Mouse (Mus musculus) ZHBTc4 (cell line): ENCODE measurements around the gene Enpp7.

Source experiments
- DNase-seq: peaks from one replicate; pipeline ENCODE4 v3.0.0-alpha.2; 2011; ENCODE audit warnings: low read depth, low spot score

Gene Enpp7

GRCm38 (mm10) chr11:118987999-118988398, at the start of gene Enpp7:
Gene Enpp7 (plus strand): TSS chr11:118988188.
- no peak for DNase-seq

GRCm38 (mm10) chr11:118939731-118940130, 48.3 kb upstream of the Enpp7 start:
- DNase-seq = no peak

- no peak for DNase-seq
Measured at GRCm38 (mm10) chr11:118940539-118940938, 47.4 kb upstream of the Enpp7 start.

- no peak for DNase-seq
Measured at GRCm38 (mm10) chr11:118941268-118941667, 46.7 kb upstream of the Enpp7 start.

GRCm38 (mm10) chr11:118945868-118946267, 42.1 kb upstream of the Enpp7 start:
- DNase-seq = no peak

- DNase-seq = no peak
Measured at GRCm38 (mm10) chr11:118955016-118955415, 33.0 kb upstream of the Enpp7 start.

GRCm38 (mm10) chr11:118957070-118957471, 30.9 kb upstream of the Enpp7 start:
- DNase-seq = peak; percentile 45

- peak; percentile 30 for DNase-seq
Measured at GRCm38 (mm10) chr11:118960649-118961048, 27.3 kb upstream of the Enpp7 start.

- DNase-seq = no peak
Measured at GRCm38 (mm10) chr11:118962478-118962877, 25.5 kb upstream of the Enpp7 start.

GRCm38 (mm10) chr11:118963926-118964325, 24.1 kb upstream of the Enpp7 start:
- no peak for DNase-seq

- DNase-seq = no peak
Measured at GRCm38 (mm10) chr11:118965078-118965477, 22.9 kb upstream of the Enpp7 start.

- DNase-seq = peak; percentile 77
Measured at GRCm38 (mm10) chr11:118971470-118972034, 16.4 kb upstream of the Enpp7 start.

GRCm38 (mm10) chr11:118972431-118973377, 15.3 kb upstream of the Enpp7 start:
- DNase-seq = no peak

GRCm38 (mm10) chr11:118974340-118974739, 13.6 kb upstream of the Enpp7 start:
- no peak for DNase-seq

GRCm38 (mm10) chr11:118975427-118975826, 12.6 kb upstream of the Enpp7 start:
- DNase-seq = peak; percentile 83

- DNase-seq = peak; percentile 91
Measured at GRCm38 (mm10) chr11:118975917-118976316, 12.1 kb upstream of the Enpp7 start.

- no peak for DNase-seq
Measured at GRCm38 (mm10) chr11:118980388-118980787, 7.6 kb upstream of the Enpp7 start.

- DNase-seq = no peak
Measured at GRCm38 (mm10) chr11:118981012-118981776, 6.8 kb upstream of the Enpp7 start.

- DNase-seq = no peak
Measured at GRCm38 (mm10) chr11:118982593-118983113, 5.3 kb upstream of the Enpp7 start.

- DNase-seq = peak; percentile 87
Measured at GRCm38 (mm10) chr11:118985571-118985970, 2.4 kb upstream of the Enpp7 start.

GRCm38 (mm10) chr11:118992781-118993180, 4.8 kb downstream of the Enpp7 start:
- no peak for DNase-seq

GRCm38 (mm10) chr11:118995448-118995847, 7.5 kb downstream of the Enpp7 start:
- DNase-seq = no peak
